Mouse (Mus musculus) liver, embryonic 11.5 days (tissue): ENCODE data around the gene Pcdh20. TPM values are rescaled to one million over a fixed set of nuclear protein-coding genes. Genes with fewer than 3 reads are reported as not detected.

Experiments used
- ATAC-seq: fragments of 200-750 bp; cut with Nextera tagmentation; replicated peaks from 2 replicates; pipeline ENCODE4 v1.8.0; 2017; ENCODE audit warnings: moderate number of reproducible peaks, mild to moderate bottlenecking, moderate TSS enrichment, moderate library complexity; ENCODE audit not compliant: low FRiP score
- DNase-seq: peaks from one replicate; pipeline ENCODE4 v3.0.0-alpha.2; 2017; ENCODE audit warnings: low spot score
- H3K27ac ChIP-seq: fragments of 300-500 bp; sonication (generic); 2 replicates; pipeline ENCODE4 v1.5.1; 2014; ENCODE audit warnings: mild to moderate bottlenecking, low read depth, low read length, control low read depth
- H3K27me3 ChIP-seq: fragments of 300-500 bp; sonication (generic); replicated peaks from 2 replicates; pipeline ENCODE4 v1.6.1; 2014; ENCODE audit warnings: low read length, mixed read lengths; ENCODE audit not compliant: control insufficient read depth, insufficient read depth
- H3K36me3 ChIP-seq: fragments of 300-500 bp; sonication (generic); 2 replicates; pipeline ENCODE4 v1.6.1; 2014; ENCODE audit warnings: mild to moderate bottlenecking, low read length, moderate library complexity, mixed read lengths; ENCODE audit not compliant: control insufficient read depth, insufficient read depth
- H3K4me1 ChIP-seq: fragments of 300-500 bp; sonication (generic); replicated peaks from 2 replicates; pipeline ENCODE4 v1.6.1; 2014; ENCODE audit warnings: low read length, mixed read lengths; ENCODE audit not compliant: control insufficient read depth, insufficient read depth
- H3K4me2 ChIP-seq: fragments of 300-500 bp; sonication (generic); 2 replicates; pipeline ENCODE4 v1.6.1; 2014; ENCODE audit warnings: mild to moderate bottlenecking, control low read depth, moderate library complexity
- H3K4me3 ChIP-seq: fragments of 300-500 bp; sonication (generic); 2 replicates; pipeline ENCODE4 v1.5.1; 2014; ENCODE audit warnings: low read depth, low read length, control low read depth
- H3K9ac ChIP-seq: fragments of 300-500 bp; sonication (generic); 2 replicates; pipeline ENCODE4 v1.6.1; 2014; ENCODE audit warnings: low read depth, low read length, control low read depth
- H3K9me3 ChIP-seq: fragments of 300-500 bp; sonication (generic); 2 replicates; pipeline ENCODE4 v1.6.1; 2016; ENCODE audit warnings: low read length, inconsistent platforms, mixed read lengths; ENCODE audit not compliant: control insufficient read depth
- WGBS: fragments of 180-500 bp; shearing (Covaris S2); extraction: QIAGEN DNeasy Blood & Tissue Kit; methylation state at CpG from one replicate; pipeline ENCODE4 v1.1.7; 2014; 5-methylcytosine and 5-hydroxymethylcytosine counted together
- polyA plus RNA-seq: library from polyadenylated mRNA; unstranded; fragments of >200 nt; fragmentation: Nextera tagmentation; extraction: Ambion mirVana; gene quantifications from 2 replicates; pipeline ENCODE4 v1.2.1, GENCODE M21; 2014

Pcdh20 gene
- polyA plus RNA-seq, 1 experiment from 2014 or later: 0.16 TPM

- H3K27me3 ChIP-seq: no peaks in the 10 kb centered on the region
- no peaks in the 10 kb centered on the region for H3K9me3 ChIP-seq
- no peaks in the 10 kb centered on the region for H3K4me1 ChIP-seq
- ATAC-seq: no peak
- H3K27ac ChIP-seq: no peak overlapping the region
- no peak for DNase-seq
- no peak overlapping the region for H3K4me2 ChIP-seq
- WGBS: 74% methylated on average over 3 of the region's 3 CpGs
- H3K9ac ChIP-seq: no peak overlapping the region
- no peak overlapping the region for H3K4me3 ChIP-seq
- no peaks in the 10 kb centered on the region for H3K36me3 ChIP-seq
Observed at GRCm38 (mm10) chr14:88460705-88461104, 10.5 kb downstream of the Pcdh20 start.

GRCm38 (mm10) chr14:88443304-88443703, 27.9 kb downstream of the Pcdh20 start:
- Histone ChIP-seq H3K4me3 (no peak overlapping the region), H3K36me3 (no peaks in the 10 kb centered on the region), H3K27ac (no peak overlapping the region), H3K9ac (no peak overlapping the region), H3K4me2 (no peak overlapping the region), H3K27me3 (no peaks in the 10 kb centered on the region), H3K9me3 (no peaks in the 10 kb centered on the region), H3K4me1 (no peaks in the 10 kb centered on the region)
- no peak for ATAC-seq
- DNase-seq: no peak
- WGBS: 77% methylated on average over 5 of the region's 5 CpGs

- no peak for ATAC-seq
- WGBS: 89% methylated on average over 7 of the region's 7 CpGs
Observed at GRCm38 (mm10) chr14:88429393-88429792, 41.8 kb downstream of the Pcdh20 start.

GRCm38 (mm10) chr14:88427370-88427769, 43.8 kb downstream of the Pcdh20 start:
- Histone ChIP-seq H3K27me3 (no peaks in the 10 kb centered on the region), H3K4me1 (no peaks in the 10 kb centered on the region), H3K4me3 (no peak overlapping the region), H3K9ac (no peak overlapping the region), H3K9me3 (no peaks in the 10 kb centered on the region), H3K4me2 (no peak overlapping the region), H3K27ac (no peak overlapping the region), H3K36me3 (no peaks in the 10 kb centered on the region)
- ATAC-seq (no peak), DNase-seq (no peak)
- 89% methylated on average over 1 of the region's 1 CpGs for WGBS

More at GRCm38 (mm10) chr14:88429393-88429792, 41.8 kb downstream of the Pcdh20 start:
- no peak for DNase-seq
- Histone ChIP-seq H3K27me3 (no peaks in the 10 kb centered on the region), H3K4me1 (no peaks in the 10 kb centered on the region), H3K9ac (no peak overlapping the region), H3K27ac (no peak overlapping the region), H3K9me3 (no peaks in the 10 kb centered on the region), H3K4me2 (no peak overlapping the region), H3K4me3 (no peak overlapping the region), H3K36me3 (no peaks in the 10 kb centered on the region)
